Mouse (Mus musculus) spleen, adult 2 months (tissue): ENCODE measurements around the gene Hsd17b3.

Source experiments
- CTCF ChIP-seq: fragments of 200-500 bp; IDR thresholded peaks from 2 replicates; pipeline ENCODE4 v1.5.1; 2011; ENCODE audit warnings: mild to moderate bottlenecking, inconsistent platforms; ENCODE audit not compliant: insufficient read depth, insufficient read length, insufficient replicate concordance; ENCODE audit errors: extremely low read depth
- POLR2A ChIP-seq: fragments of 200-500 bp; IDR thresholded peaks from 2 replicates; pipeline ENCODE4 v1.6.1; 2011; ENCODE audit warnings: low read depth, low read length, inconsistent platforms

- TF ChIP-seq CTCF (peak; percentile 86; the same call in 1 of the 2 replicates), POLR2A (no peak)
These were observed 52.7 kb downstream of the Hsd17b3 start for GRCm38 (mm10) chr13:64036079-64037011.
